Mouse (Mus musculus): Measurements from ENCODE around the gene Mlh3.

DNA sequence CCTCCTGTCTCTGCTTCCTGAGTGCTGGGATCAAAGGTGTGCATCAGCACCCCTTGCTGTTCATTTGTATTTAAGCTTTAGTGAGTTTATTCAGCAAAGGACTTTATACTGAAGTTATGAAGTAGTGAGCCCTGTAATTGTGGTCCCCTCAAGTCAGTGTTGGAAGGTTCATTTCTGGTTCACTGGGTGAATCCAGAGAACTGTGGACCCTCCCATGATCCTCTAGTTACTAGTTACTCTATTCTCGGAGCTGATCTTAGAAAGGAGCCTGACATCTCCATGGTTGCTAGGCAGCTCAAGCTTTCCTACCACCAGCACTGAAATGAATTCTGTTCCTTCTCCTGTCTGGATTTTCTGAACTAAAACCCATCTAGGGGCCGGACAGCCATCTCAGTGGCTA, 25.1 kb upstream of the Mlh3 start:
- no peak for TF ChIP-seq EP300 (IDR thresholded peaks at IDR 0.05; ENCODE audit: low read length)
- no peak for TF ChIP-seq TBP (conservative IDR thresholded peaks at IDR 0.05; ENCODE audit: low read depth, low read length)
- TF ChIP-seq SIN3A (IDR thresholded peaks at IDR 0.05; ENCODE audit: low read length), result no peak
- TF ChIP-seq CTCF (conservative IDR thresholded peaks at IDR 0.05 in 1 of 2, IDR thresholded peaks at IDR 0.05 in 1 of 2; ENCODE audit: low read depth in 2 of 2, low read length in 2 of 2), result no peak
- no peak for TF ChIP-seq NRF1 (IDR thresholded peaks at IDR 0.05; ENCODE audit: low read depth, low read length)
- no peak for TF ChIP-seq MAFK (IDR thresholded peaks at IDR 0.05; ENCODE audit: insufficient replicate concordance, low read length)
- no peak for TF ChIP-seq HCFC1 (IDR thresholded peaks at IDR 0.05; ENCODE audit: low read depth, low read length)
- TF ChIP-seq ZMIZ1 (IDR thresholded peaks at IDR 0.05; ENCODE audit: low read depth, low read length), result no peak
- TF ChIP-seq USF1 (IDR thresholded peaks at IDR 0.05; ENCODE audit: low read depth, low read length), result no peak
- no peak for TF ChIP-seq NELFE (IDR thresholded peaks at IDR 0.05; ENCODE audit: low read depth, low read length)
- no peak for TF ChIP-seq GABPA (IDR thresholded peaks at IDR 0.05; ENCODE audit: insufficient replicate concordance, low read depth, low read length)
- no peak for TF ChIP-seq POLR2A (IDR thresholded peaks at IDR 0.05; ENCODE audit: low read depth, low read length)
- TF ChIP-seq POLR2AphosphoS2 (IDR thresholded peaks at IDR 0.05; ENCODE audit: low read depth, low read length), result no peak
- TF ChIP-seq UBTF (IDR thresholded peaks at IDR 0.05; ENCODE audit: low read depth, low read length), result no peak
